Mouse (Mus musculus) c-Kit-positive CD71-positive TER-119-negative erythroid progenitor cells, embryonic 14.5 days (primary cell): ENCODE results near the gene Dixdc1.

Source experiments
- DNase-seq: peaks from one replicate; pipeline ENCODE4 v3.0.0-alpha.2; 2013; ENCODE audit warnings: low read depth

Dixdc1 gene

DNA sequence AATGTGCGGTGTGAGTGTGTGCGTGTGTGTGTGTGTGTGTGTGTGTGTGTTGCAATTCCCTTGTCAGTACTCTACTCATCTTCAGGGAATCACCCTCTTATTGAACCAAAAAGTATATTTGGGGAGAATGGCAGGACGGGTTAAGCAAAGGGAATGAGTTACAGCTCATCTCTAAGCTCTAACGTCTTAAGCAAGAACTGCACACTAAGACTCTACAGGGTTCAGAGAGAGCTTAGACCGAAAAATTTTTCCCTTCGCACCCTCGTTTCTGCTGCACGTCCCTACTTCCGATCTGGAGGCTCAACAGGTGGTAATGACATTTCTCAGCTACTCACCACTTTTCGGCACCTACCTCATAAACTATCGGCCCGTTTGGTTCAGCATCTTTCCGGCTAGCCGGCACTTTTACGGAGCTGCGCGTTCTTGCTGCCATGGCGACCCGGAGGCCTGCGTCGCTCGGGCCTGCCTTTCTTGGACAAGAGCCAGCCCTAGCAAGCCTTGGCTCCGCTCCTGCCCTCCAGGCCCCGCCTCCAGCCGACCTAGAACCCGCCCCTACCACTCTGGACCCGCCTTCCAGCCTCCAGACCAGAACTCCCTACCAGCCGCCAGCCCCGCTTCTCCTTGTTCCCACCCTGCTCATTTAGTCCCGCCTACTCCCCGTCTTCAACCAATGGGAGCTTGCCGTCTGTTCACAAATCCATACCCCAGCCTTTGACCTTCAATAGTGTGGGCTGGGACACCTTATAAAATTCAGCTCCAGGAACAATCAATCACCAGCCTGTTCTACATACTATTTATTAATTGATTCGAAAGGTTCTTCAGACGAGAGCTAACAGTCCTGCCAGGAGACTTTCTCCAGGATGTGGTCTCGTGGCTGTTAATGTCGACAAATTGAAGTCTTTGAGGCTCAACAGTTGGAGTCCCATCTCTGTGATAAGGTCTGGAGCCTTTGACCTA is at the start of gene Dixdc1:
Gene Dixdc1 (minus strand): TSS at position 604 of the 957 bp plus-strand sequence.
- peak; percentile 83 for DNase-seq

GRCm38 (mm10) chr9:50782155-50782554 is 42.8 kb upstream of the Dixdc1 start:
- DNase-seq, result peak; percentile 38

DNA sequence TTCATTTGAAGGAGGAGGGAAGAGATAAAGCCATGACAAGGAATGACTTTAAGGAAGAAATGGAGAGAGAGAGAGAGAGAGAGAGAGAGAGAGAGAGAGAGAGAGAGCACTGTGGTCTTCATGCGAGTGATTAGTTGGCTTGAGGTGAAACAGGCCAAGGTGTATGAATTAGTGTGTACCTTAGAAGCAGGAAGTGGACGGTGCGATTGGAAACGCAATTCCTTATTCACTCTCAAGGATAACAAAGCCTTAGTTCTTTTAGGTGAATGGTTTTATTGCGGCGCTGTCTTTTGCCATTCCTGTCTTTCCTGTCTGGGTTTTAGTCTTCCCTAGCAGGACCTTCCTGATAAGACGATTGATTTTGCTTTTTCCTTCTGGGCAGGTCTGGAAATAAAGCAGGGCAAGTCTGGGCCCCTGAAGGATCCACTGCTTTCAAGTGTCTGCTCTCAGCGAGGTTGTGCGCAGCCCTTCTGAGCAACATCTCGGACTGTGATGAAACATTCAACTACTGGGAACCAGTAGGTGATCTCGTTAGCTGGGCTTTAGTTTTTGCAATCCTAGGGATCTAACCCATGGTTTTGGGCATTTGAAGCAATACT is 36.9 kb upstream of the Dixdc1 start:
- DNase-seq, result no peak

GRCm38 (mm10) chr9:50775662-50776126 is 36.4 kb upstream of the Dixdc1 start:
- DNase-seq, result no peak

DNA sequence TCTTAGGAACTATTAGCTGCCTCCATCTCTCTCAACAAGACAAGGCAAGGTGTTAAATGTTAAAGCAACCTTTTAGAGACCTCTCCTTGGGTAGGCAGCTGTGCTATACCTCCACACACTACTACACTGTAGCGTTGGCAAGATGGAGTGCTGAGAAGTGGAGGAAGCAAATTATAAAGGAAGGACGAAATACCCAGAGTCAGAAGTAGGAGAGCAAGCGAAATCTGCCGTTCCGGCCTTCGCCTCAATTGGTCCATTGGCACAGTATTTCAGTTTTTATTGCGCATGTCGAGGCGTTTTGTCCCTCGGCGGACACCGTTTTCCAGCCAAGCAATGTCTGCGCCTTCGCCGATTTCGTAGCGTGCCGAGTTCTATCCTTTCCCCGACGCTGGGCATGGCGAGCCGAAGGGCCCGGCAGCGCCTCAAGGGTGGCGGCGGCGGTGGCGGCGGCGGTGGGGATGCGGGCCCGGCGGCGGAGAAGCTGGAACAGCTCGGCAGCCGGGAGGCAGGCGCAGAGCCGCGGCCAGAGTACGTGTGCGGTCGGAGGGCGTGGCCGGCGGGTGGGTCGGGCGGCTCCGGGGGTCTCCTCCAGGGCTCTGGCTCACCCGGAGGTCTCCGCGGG is 35.8 kb upstream of the Dixdc1 start, which contains the start of the genes Alg9 and 1110032A03Rik:
Gene Alg9 (plus strand): TSS at position 29 of the 622 bp plus-strand sequence.
Gene 1110032A03Rik (minus strand): TSS at position 530 of the 622 bp plus-strand sequence.
- peak; percentile 75 for DNase-seq

DNA sequence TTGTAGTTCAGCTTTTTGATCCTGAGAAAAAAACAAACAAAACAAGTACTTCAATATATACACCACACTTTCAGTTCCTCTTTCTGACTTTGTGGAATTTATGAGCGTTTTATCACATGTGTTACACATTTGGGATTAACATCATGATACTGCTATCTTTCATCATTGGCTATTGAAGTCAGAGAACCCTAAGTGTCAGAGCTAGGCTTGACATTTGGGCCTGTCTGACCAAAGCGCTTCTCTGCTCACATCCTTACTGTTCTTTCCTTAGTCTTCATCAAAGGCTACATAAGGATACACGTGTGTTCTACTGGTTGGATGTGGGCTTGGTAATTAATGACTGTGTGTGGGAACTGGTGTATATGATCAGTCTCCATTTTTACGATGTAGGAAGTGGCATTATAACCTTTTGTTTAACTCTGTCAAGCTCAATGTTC is 34.7 kb upstream of the Dixdc1 start:
- no peak for DNase-seq

GRCm38 (mm10) chr9:50770011-50770410 is 30.7 kb upstream of the Dixdc1 start:
- no peak for DNase-seq

- peak; percentile 96 for DNase-seq
Measured at GRCm38 (mm10) chr9:50768107-50769002, 29.0 kb upstream of the Dixdc1 start, which contains the start of gene Fdxacb1. Gene Fdxacb1, plus strand, starts transcription at chr9:50768236.

- no peak for DNase-seq
Measured at GRCm38 (mm10) chr9:50767531-50768106, 28.3 kb upstream of the Dixdc1 start.

DNA sequence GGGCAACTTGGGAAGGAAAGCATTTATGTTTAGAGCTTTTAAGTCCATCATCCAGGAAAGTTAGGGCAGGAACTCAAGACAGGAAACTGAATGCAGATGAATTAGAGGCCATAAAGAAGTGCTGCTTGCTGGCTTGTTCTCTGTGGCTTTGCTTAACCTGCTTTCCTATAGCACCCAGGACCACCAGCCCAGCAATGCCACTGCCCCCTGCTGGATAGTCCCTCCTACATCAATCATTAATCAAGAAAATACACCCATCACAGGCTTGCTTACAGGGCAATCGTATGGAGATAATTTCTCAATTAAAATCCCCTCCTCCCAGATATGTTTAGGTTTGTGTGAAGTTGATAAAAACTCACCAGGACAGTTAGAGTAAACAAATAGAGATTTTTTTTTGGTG is 24.0 kb upstream of the Dixdc1 start:
- no peak for DNase-seq

DNA sequence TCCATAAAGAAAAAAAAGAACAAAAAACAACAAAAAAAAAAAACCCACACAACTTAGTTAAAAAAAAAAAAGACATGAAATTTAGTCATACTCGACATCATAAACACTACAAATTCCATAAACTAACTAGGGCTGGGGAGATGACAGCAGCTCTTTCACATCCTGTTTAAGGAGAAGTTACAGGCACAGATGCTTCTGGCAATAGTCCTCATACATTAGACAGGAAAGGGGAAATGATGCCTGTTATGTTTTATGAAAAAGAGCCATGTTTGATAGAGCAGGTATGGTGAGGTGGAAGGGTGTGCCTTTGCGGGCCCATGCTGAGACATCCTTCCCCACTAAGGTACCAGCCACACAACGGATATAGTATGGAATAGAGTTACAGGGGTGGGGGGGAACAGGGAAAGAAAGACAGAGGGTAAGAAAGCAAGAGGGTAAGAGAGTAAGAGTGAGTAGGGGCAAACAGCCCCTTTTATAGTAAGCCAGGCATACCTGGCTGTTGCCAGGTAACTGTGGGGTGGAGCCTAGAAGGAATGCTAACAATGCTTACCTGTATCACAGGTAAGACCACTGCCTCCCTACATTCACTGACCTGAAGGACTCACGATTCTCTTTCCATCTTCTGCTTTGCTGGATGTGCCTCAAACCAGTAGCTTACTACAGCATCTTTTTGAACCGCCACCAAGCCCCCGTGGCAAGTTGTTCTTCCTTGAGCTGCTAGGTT is 22.4 kb upstream of the Dixdc1 start:
- no peak for DNase-seq

DNA sequence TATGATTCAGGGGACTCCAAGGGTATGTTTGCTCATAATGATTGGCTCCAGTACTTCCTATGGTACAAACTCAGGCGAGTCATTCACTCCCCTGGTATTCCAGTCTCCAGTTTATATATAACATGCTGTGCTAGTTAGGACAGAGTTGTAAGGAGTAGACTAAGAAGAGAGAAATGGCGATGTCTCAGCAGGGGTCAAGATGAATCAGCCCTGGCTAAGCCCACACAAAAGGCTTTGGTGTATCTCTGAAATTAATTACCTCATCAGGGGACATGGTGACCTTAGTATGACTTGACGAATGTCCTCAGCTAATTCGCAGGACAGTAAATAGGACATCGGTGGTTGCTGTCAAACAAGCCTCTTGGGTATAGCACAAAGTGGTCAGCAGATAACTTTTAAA is 17.4 kb upstream of the Dixdc1 start:
- no peak for DNase-seq

- DNase-seq, result no peak
Measured at GRCm38 (mm10) chr9:50753947-50754346, 14.6 kb upstream of the Dixdc1 start.

DNA sequence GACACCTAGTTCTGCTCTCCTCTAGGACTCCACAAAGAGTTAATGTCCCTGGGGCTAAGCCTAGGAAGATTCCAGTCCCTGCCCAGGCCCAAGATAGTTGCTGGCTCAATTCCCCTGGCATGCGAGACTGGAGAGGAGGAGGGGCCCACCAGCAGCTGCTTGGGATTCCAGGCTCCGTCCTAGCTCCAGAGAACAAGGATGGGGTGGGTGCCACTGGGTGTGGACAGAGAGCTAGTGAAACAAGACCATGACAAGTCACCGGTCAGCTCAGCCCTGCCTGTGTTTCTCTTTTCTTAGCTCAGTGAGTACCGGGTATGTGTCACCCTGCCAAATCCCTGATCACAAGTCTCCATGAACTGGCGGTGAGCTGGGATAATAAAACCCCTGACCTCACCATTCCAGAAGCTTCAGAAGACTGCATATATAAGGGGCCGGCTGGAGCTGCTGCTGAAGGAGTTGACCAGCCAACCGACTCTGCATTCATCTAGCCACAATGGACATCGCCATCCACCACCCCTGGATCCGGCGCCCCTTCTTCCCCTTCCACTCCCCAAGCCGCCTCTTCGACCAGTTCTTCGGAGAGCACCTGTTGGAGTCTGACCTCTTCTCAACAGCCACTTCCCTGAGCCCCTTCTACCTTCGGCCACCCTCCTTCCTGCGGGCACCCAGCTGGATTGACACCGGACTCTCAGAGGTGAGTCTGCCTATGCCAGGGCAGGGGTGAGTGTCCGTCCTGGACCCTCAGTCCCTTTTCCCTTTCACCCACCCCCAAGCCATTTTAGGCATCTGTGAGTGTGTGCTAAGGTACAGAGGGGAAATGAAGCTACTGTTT is 13.7 kb upstream of the Dixdc1 start:
- no peak for DNase-seq

DNA sequence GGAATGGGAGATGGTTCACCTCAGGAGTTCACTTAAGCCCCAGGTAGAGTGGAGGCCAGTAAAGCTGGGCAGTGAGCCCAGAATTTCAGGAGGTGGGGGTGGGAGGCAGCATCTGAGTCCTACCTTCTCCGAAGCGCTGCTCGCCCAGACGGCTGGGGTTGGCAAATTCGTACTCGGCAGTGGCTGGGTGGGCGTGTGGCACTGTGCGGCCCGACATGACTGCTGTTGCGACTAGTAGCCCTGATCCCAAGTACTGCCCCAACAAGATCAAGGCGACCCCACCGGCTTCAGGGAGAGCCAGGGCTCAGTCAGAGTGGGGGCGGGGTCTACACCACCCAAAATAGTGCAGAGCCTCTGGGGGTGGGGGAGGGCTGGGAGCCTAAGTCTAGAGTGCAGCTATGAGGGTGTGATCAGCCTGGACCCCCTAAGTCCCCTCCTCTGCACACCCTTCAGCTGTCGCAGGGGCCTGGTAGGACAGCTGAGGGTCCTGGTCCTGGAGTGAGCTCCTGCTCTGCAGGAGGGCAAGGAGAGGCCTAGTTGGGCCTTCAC is 12.8 kb upstream of the Dixdc1 start, which contains the start of gene Hspb2:
Gene Hspb2 (minus strand): TSS at position 301 of the 549 bp plus-strand sequence.
- no peak for DNase-seq

GRCm38 (mm10) chr9:50751323-50751722 is 12.0 kb upstream of the Dixdc1 start, which contains the start of gene Cryab:
Gene Cryab, plus strand, starts transcription at chr9:50751325.
- no peak for DNase-seq

- no peak for DNase-seq
Measured at GRCm38 (mm10) chr9:50750706-50751105, 11.4 kb upstream of the Dixdc1 start.

DNA sequence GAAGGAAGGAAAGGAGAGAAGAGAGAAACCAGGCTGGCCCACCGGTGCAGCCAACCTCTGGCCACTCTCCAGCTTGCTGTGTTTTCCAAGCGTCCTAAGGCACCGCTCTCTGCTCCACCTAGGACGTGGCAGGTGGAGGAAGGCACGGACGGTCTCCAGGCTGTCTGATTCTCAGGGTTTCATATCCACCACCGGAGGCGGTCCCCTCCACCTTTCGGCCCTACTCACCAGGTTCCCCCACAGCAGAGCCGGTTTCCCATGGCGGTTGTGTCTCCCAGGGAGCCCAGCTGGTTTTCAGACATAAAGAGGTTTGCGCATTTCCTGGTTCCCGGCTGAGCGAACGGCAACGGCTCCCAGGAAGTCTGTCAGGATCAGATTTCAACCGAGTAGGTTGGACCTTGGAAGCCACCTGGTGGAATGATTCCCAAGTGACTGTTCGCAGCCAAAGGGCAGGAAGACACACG is 6.9 kb upstream of the Dixdc1 start, which contains the start of gene 2310030G06Rik:
Gene 2310030G06Rik (minus strand): TSS at position 323 of the 464 bp plus-strand sequence.
- DNase-seq, result no peak

- DNase-seq, result no peak
Measured at GRCm38 (mm10) chr9:50745806-50746205, 6.5 kb upstream of the Dixdc1 start.
